Mouse (Mus musculus) right cerebral cortex, adult 18-20 months (tissue): ENCODE data around the gene Vps35l.

ENCODE experiments used
- DNase-seq: peaks from one replicate; pipeline ENCODE4 v3.0.0; 2022; ENCODE audit warnings: mixed read lengths

Gene Vps35l

DNA sequence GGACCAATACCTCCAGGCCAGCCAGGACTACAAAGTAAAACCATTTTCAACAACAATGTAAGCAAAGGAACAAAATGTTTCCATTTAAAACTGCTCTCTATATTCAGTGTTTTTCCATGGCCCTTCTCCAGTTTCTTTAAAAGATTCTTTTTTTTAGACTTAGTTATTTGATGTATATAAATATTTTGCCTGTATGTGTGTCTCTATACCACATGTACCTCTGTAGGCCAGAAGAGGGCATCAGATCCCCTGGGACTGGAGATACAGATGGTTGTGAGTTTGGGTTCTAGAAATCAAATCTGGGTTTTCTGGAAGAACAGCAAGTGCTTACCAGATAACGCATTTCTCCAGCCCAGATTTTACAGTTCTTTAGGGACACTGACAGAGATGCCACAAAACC, 1.3 kb upstream of the Vps35l start:
- no peak for DNase-seq

DNA sequence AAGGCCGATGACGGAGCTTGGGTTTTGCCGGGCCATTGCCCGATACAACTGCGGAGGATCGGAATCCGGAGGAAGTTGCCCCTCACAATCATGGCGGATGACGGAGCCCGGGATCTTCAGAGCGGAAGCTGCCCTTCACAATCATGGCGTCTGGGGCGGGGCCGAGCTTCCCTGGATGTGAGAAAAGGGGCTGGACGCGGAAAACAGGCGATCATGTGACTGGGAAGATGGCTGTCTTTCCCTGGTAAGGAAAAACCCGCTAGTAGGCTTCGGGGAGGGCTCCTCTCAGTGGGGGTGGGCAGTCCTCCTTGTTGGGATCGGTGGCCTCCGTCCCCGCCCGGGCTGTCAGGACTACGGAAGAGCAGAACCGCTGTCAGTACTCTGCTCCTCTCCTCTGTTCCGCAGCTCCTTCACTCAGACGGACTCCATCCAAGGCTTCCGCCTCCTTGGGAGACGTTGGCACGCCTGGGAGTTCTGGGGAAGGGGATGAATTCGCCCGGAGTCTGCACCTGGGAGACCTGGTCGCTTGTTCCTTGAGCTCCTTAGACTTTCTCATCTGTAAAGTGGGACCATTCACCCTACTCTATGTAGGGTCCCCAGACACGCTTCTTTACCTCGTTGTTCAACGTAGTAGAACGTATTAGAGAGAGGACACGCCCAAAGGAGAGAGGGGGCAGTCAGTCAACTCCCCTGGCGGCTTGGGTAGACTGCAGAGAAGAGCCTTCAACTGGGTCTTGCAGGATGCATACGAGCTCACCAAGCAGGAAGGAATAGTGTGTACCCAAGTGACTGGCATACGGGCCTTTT, 709 bp downstream of the Vps35l start:
- peak; percentile 97 for DNase-seq

DNA sequence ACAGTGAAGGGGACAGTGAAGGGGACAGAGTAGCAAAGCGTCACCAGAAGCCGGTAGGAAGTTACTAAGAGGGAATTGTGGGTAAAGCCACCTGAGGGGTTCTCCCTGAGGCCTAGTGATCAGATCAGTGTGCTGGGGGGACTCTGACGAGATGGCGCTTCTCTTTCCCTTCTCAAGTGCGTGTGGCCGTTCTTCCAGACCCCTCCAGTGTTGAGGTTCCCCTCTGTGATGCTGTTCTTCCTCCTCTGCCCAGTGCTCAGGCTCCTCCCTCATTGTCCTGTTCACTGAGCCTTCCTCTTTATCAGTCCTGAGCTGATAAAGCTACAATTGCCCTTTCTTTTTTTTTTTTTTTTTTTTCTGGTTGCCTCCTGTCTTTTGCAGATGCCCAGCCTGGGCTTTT, 2.3 kb downstream of the Vps35l start:
- no peak for DNase-seq

DNA sequence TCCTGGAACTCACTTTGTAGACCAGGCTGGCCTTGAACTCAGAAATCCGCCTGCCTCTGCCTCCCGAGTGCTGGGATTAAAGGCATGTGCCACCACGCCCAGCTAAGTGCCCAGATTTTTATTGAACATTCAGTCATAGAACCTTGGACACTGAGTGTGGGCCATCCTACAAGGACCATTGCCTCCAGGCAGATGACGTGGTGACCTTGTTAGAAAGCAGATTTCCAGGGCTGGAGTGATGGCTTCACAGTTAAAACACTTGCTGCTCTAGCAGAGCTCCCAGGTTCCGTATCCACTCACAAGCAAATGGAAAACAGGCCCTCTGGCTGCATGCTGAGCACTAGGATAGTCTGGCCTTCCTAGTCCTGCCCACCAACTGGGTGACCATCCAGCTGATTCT, 4.7 kb downstream of the Vps35l start:
- no peak for DNase-seq

DNA sequence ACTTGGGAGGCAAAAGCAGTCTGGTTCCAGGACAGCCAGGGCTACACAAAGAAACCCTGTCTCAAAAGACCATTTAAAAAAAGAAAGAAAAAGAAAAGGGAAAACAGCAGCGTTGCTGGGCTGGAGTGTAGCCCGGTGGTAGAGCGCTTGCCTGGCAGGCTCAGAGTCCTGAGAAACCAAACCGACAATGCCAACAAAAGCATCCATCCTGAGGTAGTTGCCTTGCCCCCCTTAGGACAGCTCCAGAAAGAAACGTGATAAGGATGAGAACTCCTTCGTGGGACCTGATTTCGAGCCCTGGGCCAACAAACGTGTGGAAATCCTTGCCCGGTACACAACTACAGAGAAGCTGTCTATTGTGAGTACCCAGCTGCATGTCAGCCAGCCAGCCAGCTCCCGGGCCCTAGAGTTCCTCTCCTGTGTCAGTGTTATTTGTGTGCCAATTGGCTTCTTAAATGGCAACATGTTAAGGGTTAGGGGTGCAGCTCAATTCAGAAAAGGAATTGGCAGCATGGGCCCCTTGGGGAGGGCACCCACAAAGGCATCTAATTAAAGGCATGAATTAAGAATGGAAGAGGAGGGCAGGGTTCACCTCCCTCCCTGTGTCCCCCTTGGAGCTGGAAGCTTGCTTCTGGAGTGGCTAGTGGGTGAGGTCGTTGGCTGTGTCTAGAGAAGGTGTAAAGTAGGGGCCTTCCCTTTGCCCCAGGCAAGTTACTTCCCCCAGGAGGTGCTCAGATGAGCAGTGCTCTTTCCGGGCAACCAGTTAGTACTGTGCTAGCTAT, 8.1 kb downstream of the Vps35l start:
- DNase-seq: peak; percentile 35

DNA sequence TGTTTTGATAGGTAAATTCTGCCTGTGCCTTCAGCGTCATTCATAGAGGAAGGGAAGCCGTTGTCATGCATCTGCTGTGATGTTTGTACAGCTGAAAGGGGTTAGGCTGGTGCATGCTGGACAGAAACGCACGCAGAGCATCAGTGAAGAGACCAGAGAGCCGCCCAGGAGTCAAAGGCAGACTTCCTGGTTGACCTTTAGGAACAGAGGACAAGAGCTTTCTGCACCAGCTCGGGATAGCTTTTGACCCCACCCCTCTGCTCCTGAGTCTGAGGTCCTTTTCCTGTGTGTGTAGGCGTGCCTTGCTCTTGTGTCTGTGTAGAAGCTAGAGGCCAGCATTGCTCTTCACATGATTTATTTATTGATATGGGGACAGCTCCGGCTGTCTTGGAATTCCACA, 9.7 kb downstream of the Vps35l start:
- DNase-seq: no peak

DNA sequence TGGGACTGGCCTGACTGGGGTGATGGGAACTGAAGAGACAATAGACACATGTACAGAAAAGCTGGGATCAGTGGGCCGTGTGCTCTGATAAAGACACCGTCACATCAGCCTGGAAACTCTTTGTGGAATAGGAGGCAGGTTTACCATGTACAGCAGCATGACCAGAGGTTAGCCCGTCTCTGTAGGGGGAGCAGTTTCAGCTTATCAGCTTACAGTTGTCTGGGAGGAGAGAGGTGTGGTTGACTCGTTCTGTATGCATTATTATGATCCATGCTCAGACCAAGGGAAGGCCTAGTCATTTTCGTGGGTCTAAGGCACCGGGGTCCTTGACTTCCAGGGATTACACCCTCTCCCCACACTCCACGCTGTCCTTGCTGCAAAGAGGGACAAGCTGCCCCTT, 11.6 kb downstream of the Vps35l start:
- no peak for DNase-seq

DNA sequence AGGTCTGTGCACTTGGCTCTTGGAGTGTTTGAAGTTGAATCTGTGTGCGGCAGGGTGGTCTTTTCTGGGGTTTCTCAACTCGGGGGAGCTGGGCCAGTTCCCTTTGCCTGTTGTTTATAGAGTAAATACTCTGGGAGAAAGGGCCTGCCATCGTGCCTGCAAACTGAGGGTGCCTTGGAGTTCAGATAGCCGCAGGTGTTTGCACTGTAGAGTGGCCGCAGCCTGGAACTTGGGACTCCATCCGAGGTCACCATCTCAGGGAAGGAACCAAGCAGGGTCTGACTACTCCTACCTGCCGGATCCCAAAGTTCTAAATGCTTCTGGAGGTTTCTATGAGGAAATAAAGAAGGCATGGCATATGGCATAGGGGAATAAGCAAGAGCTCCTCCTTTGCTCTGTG, 15.7 kb downstream of the Vps35l start:
- no peak for DNase-seq

DNA sequence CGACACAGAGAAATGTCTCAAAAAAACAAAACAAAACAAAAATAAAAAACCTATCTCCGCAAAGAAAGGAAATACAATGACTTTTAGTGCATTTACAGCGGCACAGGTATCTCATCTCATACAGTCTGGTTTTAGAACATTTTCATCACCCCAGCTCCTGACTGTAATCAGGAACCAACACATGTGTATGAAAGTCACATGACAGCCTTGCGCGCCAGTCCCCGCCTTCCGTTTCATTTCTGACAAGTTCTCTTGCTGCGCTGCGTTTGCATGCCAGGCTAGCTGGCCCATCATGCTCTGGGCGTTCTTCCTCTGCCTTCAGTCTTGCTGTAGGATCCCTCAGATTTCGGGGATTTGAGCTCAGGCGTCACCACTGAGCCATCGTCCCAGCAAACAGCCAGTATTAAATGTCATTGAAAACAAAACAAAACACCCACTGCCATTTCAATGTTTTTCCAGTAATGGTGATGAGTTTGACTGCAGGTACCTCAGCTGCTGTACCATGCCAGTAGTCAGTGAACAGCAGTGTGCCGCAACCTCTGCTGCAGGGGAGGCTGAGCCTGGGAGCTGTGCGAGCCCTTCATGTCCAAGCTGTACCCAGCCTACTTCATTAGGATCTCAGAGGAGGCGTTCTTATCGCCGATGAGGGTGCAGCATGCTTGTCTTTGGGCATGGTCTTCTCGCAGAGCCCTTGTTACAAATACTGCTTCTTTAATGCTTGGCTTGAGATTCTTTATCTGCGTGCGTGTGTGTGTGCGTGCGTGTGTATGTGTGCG, 16.7 kb downstream of the Vps35l start:
- no peak for DNase-seq

DNA sequence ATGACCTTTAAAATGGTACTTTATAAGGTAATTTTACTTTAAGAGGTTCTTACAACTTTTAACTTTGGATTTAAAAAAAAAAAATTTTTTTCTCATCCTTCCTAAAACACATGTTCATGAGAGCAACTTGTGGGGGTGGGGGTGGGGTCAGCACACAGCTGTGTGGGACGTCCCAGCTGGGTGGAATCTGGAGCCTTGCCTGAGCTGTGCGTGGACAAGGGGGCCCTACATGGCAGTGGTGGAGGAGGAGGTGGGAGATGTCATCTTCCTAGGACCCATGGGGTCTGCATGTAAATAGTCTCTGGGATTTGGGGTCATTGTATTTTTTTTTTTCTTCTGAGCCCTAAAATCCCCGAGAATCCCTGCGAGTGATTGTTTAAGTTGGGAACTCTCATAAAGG, 18.3 kb downstream of the Vps35l start:
- DNase-seq: no peak

DNA sequence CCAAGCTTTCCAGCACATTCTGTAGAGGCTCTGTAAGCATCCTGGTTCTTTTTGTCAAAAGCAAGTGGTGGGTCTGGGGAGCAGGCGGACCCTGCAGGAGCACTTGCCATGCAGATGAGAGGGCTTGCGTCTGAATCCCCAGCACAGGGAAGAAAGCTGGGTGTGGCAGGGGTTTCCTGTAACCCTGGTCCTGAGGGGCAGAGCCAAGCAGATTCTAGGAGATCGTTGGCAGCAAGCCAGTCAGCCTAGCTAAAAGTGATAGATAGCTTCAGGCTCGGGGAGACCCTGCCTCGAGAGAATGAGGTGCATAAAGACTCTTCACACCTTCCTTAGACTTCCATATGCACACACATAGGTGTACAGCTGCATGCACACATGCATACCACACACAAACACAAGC, 19.3 kb downstream of the Vps35l start:
- no peak for DNase-seq

DNA sequence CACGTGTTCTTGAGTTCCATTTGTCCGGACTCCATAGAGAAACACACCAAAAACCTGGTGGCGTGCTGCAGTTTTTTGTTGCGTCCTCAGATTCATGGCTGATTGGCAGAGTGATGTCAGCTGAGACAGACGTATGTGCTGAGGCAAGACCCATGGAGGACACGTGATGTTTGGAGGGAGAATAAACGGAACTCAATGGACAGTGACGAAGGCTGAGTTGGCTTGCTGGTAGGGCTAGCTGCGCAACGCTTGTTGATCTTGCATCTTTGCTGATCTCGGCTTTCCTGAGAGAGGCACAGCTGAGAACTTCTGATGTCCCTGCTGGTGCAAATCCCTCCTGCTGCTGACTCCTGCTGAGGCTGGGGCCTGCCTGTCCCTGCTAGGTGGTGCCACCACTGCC, 23.9 kb downstream of the Vps35l start:
- no peak for DNase-seq

DNA sequence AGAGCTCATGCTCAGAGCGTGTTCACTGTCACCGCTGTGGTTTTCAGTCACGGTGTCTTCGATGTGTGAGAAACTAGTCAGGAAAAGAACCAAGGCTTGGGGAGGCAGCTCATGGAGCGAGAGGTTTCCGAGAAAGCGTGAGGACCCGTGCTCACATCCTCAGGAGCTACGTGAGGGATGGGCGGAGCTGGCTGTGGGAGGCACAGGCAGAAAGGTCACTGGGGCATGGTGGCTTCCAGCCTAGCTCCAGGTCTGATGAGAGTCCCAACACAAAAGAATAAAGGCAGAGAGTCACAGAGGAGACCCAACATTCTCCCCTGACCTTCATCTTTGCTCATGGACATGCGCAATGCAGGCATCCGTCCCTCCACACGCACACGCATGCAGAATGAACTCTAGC, 24.7 kb downstream of the Vps35l start:
- no peak for DNase-seq

DNA sequence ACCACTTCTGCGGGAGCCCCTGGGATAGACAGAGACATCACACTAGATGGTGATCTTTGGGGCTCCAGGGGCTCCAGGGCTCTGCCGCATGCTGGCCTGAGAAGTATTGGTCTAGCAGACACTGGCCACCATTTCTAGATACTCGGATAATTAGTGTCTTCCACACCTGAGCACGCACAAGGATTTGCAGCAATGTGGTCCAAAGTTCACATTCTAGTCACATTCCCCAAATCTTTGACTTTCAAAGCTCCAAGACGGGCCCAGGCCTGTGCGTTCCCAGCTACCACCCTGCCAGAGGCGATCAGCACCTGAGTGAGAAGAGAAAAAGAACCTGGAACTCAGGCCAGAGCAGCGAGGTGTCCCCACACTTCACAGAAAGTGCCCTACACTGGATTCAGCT, 25.6 kb downstream of the Vps35l start:
- DNase-seq: no peak

DNA sequence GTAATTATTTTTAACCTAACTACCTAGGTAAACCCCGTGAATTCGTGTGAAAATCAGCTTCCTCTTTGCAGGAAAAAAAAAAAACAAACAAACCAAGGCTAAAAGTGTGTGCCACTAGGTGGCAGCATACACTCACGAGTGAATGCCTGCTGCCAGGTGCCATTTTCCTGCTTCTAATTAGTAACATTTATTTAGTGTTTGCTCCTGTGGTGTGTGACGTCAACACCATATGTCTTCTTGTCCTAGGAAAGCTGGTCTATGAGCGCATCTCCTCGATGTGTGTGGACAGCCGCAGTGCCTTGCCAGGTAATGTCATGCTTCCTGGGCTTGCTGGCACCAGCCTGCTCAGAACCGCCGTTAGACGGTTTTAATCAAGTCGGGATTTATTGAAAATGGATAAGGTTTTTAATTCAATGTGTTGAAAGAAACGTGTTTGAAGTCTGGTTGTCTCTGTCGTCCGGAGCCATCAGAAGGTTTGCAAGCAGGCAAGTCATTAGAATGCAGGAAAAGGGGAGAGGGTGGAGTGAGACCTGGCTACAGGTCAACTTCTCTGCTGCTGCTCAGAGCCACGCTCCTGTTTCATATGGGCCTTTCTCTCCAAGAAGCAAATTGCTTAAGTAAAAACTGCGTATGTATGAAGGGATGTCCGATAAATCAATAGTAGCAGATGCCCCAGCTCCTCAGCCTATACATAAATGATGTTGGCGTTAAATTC, 26.2 kb downstream of the Vps35l start:
- peak; percentile 67 for DNase-seq

DNA sequence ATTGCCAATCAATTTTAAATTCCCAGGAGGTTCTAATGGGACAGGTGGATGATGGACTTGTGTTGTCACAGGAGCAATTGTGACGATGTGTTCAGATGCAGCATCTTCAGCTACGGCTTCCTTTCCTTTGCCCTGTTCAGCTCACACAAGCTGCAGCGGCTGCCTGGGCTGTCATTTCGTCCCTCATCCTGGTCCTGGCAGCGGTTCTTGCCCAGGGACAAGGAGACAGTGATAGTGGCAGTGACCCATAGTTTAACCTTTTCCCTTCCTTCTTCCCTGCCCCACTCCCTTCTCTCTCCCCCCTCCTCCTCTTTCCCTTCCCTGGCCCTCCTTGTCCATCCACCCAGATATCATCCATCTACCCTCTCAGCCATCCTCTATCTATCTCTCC, 26.8 kb downstream of the Vps35l start:
- no peak for DNase-seq

DNA sequence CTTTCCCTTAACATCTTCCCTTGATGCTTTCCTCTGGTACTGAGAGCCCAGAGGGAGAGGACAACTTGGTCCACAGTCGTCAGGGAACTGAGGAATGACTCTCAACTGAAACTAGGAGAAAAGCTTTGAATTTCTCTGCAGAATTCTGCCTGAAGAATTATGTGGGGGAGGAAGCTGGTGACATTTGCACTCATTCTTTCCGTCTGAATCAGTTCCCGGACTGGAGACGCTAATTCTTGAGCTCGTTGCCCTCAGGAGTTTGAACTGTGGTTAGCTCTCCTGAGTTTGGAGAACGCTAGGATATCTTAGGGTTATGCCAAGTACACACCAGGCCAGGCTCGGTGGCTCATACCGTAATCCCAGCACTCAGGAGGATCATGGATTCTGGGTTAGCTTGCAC, 29.2 kb downstream of the Vps35l start:
- DNase-seq: no peak

DNA sequence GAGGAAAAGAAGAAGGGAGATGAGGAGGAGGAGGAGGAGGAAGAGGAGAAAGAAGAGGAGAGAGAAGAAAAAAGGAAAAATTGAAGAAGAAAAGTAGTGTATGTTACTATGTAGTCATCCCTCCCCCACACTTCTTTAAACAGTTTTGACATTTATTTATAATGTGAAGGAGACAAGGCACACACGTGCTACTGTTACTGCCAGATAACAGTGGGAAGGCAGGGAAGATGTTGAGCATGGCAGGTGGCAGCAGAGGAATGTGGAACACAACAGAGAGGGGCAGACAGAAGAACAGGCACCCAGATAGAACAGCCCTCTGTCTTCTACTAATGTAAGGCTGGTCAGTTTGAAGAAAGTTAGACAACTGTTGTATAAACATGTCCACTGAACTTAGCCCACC, 29.6 kb downstream of the Vps35l start:
- no peak for DNase-seq

DNA sequence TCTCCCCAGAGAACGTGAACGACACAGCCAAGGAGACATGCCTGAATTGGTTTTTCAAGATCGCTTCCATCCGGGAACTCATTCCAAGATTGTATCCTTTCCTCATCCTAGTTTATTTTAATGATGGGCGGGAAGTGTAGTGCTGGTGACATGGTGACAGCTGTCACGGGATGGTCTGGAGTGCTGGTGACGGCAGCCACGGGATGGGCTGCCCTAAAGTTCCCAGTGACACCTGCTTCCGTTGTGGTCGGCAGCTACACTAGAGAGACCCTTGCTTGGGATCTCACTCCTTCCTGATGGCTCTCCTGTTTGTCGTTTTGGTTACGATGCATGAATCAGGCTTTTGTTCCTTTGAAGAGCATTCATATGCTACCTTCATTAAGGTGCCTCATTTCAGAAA, 33.0 kb downstream of the Vps35l start:
- DNase-seq: no peak

DNA sequence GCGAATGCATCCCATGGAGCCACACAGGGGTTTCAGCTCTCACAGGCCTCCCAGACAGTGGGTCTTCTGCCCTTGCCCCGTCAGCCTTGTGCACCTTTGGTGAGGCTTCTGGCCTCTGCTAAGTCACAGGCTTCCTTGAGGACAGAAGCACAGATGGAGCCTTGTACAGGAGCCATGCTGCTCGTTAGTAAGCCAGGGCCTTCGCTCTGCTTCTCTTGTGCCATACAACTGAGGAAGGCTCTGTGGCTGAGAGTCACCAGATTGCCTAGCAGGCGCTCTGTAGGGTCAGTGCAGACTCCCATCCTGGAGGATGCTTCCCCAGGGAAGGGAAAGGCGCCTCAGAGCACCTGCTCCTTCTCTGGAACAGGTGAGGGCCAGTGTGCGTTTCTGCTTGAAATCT, 36.0 kb downstream of the Vps35l start:
- DNase-seq: no peak

DNA sequence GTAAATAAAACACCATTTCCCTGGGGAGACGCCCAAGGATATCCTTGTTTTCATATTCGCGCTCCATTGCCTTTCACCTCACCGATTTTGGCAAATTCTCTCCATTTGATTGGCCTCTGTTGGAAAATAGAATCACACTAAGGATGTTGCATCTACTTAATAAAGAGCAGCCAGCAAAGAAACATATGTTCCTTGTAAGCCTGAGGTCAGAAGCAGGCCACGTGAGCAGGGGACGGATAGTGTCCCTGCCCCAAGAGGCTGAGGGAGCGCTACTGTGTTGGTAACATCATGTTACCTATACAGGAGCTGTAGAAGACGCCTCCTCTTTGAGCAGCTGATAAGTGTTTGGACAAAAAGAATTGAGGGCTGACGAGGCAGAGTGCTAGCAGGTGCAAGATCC, 36.5 kb downstream of the Vps35l start:
- DNase-seq: no peak

DNA sequence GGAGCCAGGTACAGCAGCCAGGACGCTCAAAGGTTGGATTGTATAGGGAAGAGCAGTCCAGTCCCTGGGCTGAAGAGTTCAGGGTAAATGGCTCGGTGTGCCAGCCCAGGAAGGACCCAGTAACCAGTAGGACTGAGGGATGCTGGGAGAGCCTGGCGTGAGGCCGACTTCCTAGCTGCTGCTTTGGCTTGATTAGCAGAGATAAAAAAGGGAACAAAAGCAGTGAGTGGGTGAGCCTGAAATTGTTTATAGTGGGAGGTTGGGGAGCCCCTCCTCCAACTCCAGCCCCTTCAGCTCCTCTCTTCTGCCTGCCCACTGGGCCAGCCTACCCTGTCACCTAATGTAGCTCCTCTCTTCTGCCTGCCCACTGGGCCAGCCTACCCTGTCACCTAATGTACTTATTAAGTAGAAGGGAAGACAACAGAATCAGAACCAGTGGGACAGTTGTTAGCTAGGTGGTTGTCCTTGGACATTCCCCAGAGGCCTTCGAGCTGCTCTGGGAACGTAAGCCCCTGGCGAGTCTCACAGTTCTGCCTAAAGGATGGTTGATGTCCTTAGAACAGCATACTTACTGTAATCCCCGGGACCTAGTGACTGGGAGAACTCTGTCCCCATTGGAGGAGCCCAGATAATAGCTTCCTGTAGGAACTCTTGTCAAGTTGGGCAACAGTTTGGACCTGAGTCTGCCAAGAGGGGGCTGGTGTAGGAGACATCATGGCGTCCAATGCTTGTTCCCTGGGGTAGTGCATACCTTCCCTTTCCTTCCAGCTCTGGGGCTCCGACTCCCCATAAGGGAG, 37.8 kb downstream of the Vps35l start:
- peak; percentile 21 for DNase-seq
